Mouse (Mus musculus) hindbrain, embryonic 11.5 days (tissue): ENCODE measurements at regions not wholly inside any gene's neighbourhood (a gene's known extent, or its start where the extent isn't known, plus 50 kb on each side); places are given as distances from the start of the nearest gene placed in this dataset.

ENCODE experiments used
- ATAC-seq: fragments of 200-750 bp; cut with Nextera tagmentation; 2 replicates; pipeline ENCODE4 v1.8.0; 2017; ENCODE audit warnings: mild to moderate bottlenecking, moderate TSS enrichment, moderate library complexity; ENCODE audit not compliant: low FRiP score
- DNase-seq: peaks from one replicate; pipeline ENCODE4 v3.0.0-alpha.2; 2015; ENCODE audit warnings: low spot score
- H3K27ac ChIP-seq: fragments of 300-500 bp; sonication (generic); 2 replicates; pipeline ENCODE4 v1.5.1; 2014; ENCODE audit warnings: mild to moderate bottlenecking, low read depth, low read length
- H3K27me3 ChIP-seq: fragments of 300-500 bp; sonication (generic); 2 replicates; pipeline ENCODE4 v1.6.1; 2014; ENCODE audit warnings: mild to moderate bottlenecking, low read length, moderate library complexity, mixed read lengths; ENCODE audit not compliant: control insufficient read depth, insufficient read depth
- H3K36me3 ChIP-seq: fragments of 300-500 bp; sonication (generic); 2 replicates; pipeline ENCODE4 v1.6.1; 2014; ENCODE audit warnings: mild to moderate bottlenecking, low read length, moderate library complexity, mixed read lengths; ENCODE audit not compliant: control insufficient read depth, insufficient read depth
- H3K4me1 ChIP-seq: fragments of 300-500 bp; sonication (generic); replicated peaks from 2 replicates; pipeline ENCODE4 v1.6.1; 2014; ENCODE audit warnings: low read length, mixed read lengths; ENCODE audit not compliant: control insufficient read depth, insufficient read depth
- H3K4me2 ChIP-seq: fragments of 300-500 bp; sonication (generic); replicated peaks from 2 replicates; pipeline ENCODE4 v1.6.1; 2014; ENCODE audit warnings: mild to moderate bottlenecking, low read depth, low read length
- H3K4me3 ChIP-seq: fragments of 300-500 bp; sonication (generic); 2 replicates; pipeline ENCODE4 v1.5.1; 2014; ENCODE audit warnings: low read depth, low read length
- H3K9ac ChIP-seq: fragments of 300-500 bp; sonication (generic); 2 replicates; pipeline ENCODE4 v1.6.1; 2014; ENCODE audit warnings: low read depth, low read length
- H3K9me3 ChIP-seq: fragments of 300-500 bp; sonication (generic); 2 replicates; pipeline ENCODE4 v1.6.1; 2016; ENCODE audit warnings: low read length; ENCODE audit not compliant: control insufficient read depth
- WGBS: fragments of 180-500 bp; shearing (Covaris S2); extraction: QIAGEN DNeasy Blood & Tissue Kit; methylation state at CpG from one replicate; pipeline ENCODE4 v1.1.7; 2014; 5-methylcytosine and 5-hydroxymethylcytosine counted together

DNA sequence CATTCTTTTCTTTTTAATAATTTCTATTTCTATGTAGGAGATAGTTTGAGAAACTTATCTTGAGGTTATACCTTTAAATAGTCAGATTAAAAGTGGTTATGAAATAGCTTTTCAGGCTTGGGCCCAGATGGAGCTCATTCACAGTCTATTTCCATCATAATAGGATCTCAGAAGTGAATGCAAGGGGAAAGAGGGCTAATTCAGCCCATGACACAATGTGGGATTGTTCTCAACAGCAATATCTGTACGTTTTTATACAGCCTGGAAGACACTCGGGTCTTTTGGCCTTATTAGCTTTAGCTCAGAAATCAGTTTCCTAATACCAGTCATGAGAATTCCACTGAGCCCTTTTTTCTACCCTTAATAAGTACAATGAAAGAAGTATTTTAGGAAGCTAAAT, 554.1 kb upstream of the Sorcs1 start:
- peak; percentile 77 for ATAC-seq
- no peak overlapping the region for H3K27ac ChIP-seq
- peak; percentile 19 for DNase-seq

DNA sequence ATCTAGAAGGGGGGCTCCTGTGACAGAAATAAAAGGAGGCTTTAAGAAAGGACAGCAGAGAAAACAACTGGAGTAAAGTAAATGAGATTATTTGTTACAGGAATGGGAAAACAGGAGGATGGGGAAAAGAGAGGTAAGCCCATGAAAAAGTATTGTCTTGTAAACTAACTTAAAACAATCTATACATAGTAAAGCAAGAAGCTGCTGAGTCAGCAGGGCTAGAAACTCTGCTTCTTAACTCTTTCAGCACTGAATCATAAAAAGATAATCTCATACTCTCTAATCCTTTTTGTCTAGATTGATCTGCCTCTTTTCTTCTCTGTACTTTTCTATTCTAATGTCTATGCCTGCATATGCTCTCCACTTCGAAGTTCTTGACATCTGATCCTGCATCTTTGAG, 548.5 kb upstream of the Sorcs1 start:
- WGBS = 47% methylated on average over 1 of the region's 1 CpGs
- ATAC-seq (no peak), DNase-seq (no peak)
- no peaks in the 10 kb centered on the region for H3K9me3 ChIP-seq
- no peak overlapping the region for H3K27ac ChIP-seq
- H3K36me3 ChIP-seq = no peaks in the 10 kb centered on the region
- no peaks in the 10 kb centered on the region for H3K27me3 ChIP-seq
- no peak overlapping the region for H3K4me2 ChIP-seq
- H3K9ac ChIP-seq = no peak overlapping the region
- no peaks in the 10 kb centered on the region for H3K4me1 ChIP-seq
- H3K4me3 ChIP-seq = no peak overlapping the region

More for the DNA sequence above, 554.1 kb upstream of the Sorcs1 start:
- 28% methylated on average over 2 of the region's 2 CpGs for WGBS
- no peaks in the 10 kb centered on the region for H3K27me3 ChIP-seq
- H3K4me1 ChIP-seq = no peaks in the 10 kb centered on the region
- H3K9ac ChIP-seq = no peak overlapping the region
- H3K36me3 ChIP-seq = no peaks in the 10 kb centered on the region
- no peaks in the 10 kb centered on the region for H3K9me3 ChIP-seq
- H3K4me2 ChIP-seq = no peak overlapping the region
- no peak overlapping the region for H3K4me3 ChIP-seq

DNA sequence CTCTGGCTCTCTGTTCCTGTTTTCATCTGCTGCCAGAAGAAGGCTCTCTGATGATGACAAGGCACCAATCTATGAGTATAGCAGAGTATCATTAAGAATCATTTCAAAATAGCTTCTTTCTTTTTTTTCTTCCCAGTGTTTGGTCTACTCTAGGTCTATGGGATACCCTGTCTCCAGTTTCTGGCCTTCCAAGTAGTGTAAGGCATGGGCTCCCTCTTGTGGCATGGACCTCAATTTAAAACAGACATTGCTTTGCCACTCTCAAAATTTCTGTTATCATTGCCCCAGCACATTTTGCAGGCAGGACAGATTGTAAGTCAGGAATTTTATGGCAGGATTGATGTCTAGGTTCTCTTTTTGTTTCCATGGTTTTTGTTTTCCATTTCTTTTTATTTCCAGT, 522.9 kb upstream of the Sorcs1 start:
- no peaks in the 10 kb centered on the region for H3K27me3 ChIP-seq
- no peaks in the 10 kb centered on the region for H3K36me3 ChIP-seq
- ATAC-seq (no peak), DNase-seq (peak; percentile 55)
- H3K9me3 ChIP-seq = no peaks in the 10 kb centered on the region
- no peaks in the 10 kb centered on the region for H3K4me1 ChIP-seq
- H3K9ac ChIP-seq = no peak overlapping the region
- H3K4me2 ChIP-seq = no peak overlapping the region
- H3K27ac ChIP-seq = no peak overlapping the region
- no peak overlapping the region for H3K4me3 ChIP-seq
